Mouse (Mus musculus) WW6 (cell line): ENCODE data around the gene Babam2.

ENCODE experiments used
- DNase-seq: peaks from one replicate; pipeline ENCODE4 v3.0.0-alpha.2; 2013; ENCODE audit warnings: low read depth, low spot score

Babam2 gene

GRCm38 (mm10) chr5:31882297-31882696 is 184.8 kb downstream of the Babam2 start:
- DNase-seq: no peak

GRCm38 (mm10) chr5:31884962-31885361 is 187.5 kb downstream of the Babam2 start:
- no peak for DNase-seq

DNA sequence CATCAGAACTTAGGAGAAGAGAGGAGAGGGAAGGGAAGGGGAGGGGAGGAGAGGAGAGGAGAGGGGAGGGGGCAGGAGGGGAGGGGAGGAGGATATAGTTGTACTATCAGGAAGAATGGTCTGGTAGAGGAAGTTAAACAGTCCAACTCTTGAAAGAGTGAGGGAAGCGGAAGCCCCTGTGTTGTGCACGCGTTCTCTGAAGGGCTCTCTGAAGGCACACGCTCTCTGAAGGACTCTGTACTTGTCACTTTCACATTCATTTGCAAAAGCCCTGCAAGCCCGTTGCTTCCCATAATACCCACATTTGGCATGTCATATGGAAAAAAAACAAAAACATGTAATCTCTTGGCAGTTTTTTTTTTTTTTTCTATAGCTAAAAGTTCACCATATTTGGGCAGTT is 190.1 kb downstream of the Babam2 start:
- no peak for DNase-seq

DNA sequence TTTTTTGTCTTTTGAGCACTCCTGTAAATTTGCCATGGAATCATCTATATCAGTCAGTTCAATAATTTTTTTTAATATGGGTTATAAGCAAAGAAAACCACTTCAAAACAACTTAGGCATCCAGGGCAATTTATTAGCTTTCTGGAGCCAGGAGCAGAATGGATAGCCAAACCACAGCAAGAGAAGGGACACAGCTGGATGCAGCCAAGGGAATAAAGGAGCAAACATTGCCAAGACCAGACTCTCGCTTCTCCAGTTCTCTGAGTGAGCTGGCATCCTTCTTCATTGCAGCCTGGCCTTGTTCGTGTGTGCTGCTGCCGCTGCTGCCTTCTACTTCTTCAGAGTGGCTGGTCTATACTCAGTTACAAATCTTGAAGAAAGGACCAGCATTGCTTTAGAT is 190.9 kb downstream of the Babam2 start:
- DNase-seq: no peak

GRCm38 (mm10) chr5:31892631-31893030 is 195.1 kb downstream of the Babam2 start:
- DNase-seq: no peak

- DNase-seq: no peak
Observed at GRCm38 (mm10) chr5:31899901-31900300, 202.4 kb downstream of the Babam2 start.

DNA sequence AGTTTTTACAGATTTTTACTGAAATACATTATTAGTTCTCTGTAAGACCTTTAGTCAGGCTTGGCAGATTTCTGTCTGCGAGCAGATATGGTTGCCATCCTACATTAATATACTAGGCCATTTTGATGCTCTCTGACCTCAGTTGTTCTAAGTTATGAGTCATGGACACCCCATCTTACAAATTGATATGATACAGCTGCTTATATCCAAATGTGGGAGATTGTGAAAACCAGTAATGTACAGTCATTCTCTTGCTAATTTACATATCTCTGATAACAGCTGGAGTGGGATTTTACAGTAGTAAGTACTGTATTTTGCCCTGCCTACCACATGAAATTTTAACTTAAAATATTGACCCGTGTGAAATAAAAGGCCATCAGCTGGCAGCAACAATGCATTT is 204.7 kb downstream of the Babam2 start:
- DNase-seq: no peak

DNA sequence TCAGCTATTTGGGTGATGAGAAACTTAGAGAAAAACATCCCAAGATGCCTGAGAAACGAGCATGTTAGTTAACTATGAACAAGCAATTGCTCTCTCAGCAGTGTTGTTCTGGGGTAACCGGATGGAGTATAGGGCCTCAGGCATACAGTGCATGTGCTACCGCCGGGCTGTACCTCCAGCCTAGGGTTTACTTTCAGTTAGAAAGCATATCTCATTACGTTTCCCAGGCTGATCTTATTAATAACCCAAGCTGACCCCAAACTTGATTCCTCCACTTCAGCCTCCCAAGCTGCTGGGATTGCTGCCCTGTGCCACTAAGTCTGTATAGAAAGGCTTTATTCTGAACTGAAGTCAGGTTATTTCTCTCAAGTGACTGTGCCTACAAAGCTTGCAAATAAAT is 205.4 kb downstream of the Babam2 start:
- no peak for DNase-seq

DNA sequence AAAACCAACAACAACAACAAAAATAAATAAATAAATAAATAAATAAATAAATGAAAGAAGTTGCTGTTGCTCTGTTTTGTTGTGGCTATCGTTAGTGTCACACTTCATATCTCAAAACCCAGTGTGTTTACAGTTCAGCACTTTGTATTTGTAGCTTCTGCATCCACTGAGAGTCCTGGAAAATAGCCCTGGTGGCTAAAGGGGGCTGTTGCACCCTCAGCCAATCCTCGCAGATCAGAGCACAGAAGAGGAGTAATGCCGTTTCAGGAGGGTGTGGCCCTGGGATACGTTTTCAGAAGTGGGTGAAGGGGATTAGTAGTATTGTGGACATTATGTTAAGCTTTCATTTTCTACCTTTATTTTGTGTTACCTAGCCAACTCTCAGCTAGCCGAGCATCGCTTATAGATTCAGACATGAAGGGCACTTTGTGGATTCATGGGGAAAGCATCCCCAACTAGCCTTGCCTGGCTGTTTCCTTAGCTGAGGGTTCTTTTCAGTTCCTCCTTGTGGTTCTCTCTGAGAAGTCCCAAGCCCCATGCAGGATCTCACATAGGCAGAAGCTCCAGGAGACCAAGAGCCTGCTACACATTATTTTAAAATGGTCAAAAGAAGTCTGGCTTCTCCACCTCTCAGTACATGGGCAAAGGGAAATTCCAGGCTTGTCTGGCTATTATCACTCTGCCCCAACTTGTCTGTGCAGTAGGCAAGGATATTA is 207.6 kb downstream of the Babam2 start:
- DNase-seq: no peak

GRCm38 (mm10) chr5:31905808-31906207 is 208.3 kb downstream of the Babam2 start:
- no peak for DNase-seq

GRCm38 (mm10) chr5:31906286-31906951 is 208.9 kb downstream of the Babam2 start:
- no peak for DNase-seq

DNA sequence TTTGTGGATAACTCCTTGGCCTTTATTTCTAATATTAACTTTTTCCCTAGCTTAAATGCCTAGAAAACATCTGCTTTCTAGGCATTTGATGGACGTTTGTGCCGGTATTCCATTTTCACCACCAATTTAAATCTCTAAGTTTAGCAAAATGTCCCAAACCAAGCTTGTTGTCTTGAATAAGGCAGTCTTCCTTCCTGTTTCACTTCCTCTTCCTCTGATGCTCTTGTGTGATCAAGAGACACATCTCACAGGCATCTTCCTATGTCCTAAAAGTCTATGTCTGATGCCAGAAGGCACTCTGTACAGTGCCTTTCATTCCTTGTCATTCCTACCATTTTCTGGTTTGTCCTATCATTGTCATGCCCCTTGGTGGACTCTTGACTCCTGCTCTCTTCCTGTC is 210.5 kb downstream of the Babam2 start:
- DNase-seq: no peak

- DNase-seq: no peak
Observed at GRCm38 (mm10) chr5:31908818-31909217, 211.3 kb downstream of the Babam2 start.

GRCm38 (mm10) chr5:31916241-31916640 is 218.8 kb downstream of the Babam2 start:
- no peak for DNase-seq

GRCm38 (mm10) chr5:31918566-31918965 is 221.1 kb downstream of the Babam2 start:
- no peak for DNase-seq

- no peak for DNase-seq
Observed at GRCm38 (mm10) chr5:31920129-31920528, 222.6 kb downstream of the Babam2 start.

GRCm38 (mm10) chr5:31920890-31921289 is 223.4 kb downstream of the Babam2 start:
- no peak for DNase-seq

- DNase-seq: no peak
Observed at GRCm38 (mm10) chr5:31924075-31924474, 226.6 kb downstream of the Babam2 start.

DNA sequence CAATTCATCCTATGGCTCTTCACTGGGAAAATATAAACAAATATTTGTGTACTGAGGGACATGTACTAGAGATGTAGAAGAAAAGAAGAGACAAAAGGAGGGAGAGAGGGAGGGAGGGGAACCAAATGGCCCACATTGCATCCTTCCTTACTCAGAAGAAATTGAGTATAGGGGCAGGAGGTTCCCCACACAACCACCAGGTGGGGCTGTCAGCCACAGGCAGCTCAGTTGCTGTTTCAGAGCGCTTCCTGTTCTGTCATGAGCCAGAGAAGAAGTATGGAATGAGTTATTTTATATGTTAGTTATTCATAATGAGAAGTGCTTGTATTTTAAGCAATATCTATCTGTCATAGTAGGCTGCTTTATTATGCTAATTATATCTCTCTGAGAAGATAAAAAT is 229.1 kb downstream of the Babam2 start:
- no peak for DNase-seq

DNA sequence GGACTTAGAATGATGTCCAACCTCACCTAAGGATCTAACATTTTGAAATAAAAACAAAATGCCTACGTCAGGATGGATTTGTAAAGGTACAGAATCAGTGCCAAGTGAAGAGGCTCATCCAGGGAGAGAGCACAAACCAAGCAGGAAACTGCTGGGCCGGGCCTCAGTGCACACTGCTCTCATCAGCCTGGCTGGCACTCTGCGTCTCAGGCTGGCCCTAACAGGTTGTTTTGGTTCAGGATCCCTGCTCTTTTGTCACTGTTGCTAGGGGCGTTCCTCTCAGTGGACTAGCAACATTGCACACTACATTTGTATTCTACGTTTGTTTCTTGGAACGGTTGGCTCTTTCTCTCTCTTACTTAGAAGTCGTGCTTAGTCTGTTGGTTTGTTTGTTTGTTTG is 231.5 kb downstream of the Babam2 start:
- no peak for DNase-seq

DNA sequence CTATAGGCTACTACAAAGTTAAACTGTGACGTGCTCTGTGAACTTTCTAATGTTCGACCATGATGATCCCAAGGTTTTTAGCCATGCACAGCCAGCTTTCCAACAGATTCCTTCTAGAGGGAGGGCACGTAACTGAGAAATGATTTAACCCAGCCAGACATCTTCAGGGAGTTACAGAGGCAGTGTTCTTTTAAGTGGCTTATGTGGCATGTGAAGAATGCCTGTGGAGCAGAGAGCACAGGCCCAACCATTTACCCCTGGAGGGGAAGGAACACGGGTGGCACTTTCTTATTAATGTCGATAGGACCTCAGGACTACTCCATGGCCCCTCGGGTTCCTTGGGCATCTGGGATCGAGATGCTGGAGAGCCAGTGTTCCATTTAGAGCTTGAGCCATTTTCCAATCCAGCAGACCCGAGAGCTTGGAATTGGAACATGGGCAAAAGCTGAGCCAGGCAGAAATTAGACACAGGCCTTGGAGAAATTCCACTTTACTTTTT is 233.7 kb downstream of the Babam2 start:
- DNase-seq: no peak

GRCm38 (mm10) chr5:31931637-31932036 is 234.2 kb downstream of the Babam2 start:
- DNase-seq: no peak

GRCm38 (mm10) chr5:31933296-31933695 is 235.8 kb downstream of the Babam2 start:
- no peak for DNase-seq
